Mouse (Mus musculus) E14TG2a.4 (cell line): ENCODE measurements around the gene Thbs3.

Experiments
- CTCF ChIP-seq: conservative IDR thresholded peaks from 2 replicates; pipeline ENCODE4 v1.5.1; 2014; ENCODE audit warnings: low read length
- NANOG ChIP-seq: IDR thresholded peaks from 2 replicates; pipeline ENCODE4 v1.6.1; 2014; ENCODE audit warnings: borderline replicate concordance, low read length, mixed read lengths

DNA sequence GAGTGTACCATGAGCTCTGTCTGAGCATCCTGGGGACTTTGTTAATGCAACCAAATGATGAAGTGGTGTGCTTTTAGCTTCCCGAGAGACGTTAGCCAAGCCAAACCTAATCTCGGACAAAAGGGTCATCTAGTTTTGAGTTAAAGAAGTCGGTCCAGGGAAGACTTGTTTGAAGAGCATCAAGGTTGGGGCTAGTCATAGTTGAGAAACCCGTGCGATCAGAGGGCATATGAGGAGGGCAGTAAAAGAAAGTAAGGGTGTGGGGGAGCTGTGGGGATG is 36.9 kb upstream of the Thbs3 start:
- no peak for TF ChIP-seq CTCF
- no peak for TF ChIP-seq NANOG
